Mouse (Mus musculus): Measurements from ENCODE around the gene Sugct. TPM values are rescaled to one million over a fixed set of nuclear protein-coding genes. Genes with fewer than 3 reads are reported as not detected.

Gene Sugct
- polyA plus RNA-seq, 1 experiment: 0.42 TPM

DNA sequence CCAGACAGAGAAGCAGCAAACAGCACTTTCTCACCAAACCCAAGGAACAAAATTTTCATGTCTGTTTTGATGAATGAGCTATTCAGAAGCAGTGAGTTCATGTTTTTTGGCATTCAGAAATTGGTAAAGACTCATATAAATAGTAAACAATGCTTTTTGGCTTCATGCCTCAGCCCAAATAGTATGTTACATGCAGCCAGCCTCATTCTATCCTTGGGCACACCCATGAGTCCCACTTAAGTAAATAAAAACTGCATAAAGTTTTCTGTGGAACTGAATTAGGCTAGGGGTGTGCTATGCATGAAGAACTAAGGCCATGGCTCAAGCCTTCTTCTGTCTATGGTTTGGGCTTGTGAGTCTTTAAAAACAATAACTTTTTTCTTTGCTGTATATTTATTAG lies 779.7 kb downstream of the Sugct start:
- no peaks in the 10 kb centered on the region for H3K79me3 ChIP-seq (ENCODE audit: low read depth)
- H3K79me2 ChIP-seq (ENCODE audit: control insufficient read depth, insufficient read depth): no peaks in the 10 kb centered on the region
- no peak for TF ChIP-seq CEBPB (IDR thresholded peaks at IDR 0.05; ENCODE audit: low read depth)
- no peak for TF ChIP-seq MAX (IDR thresholded peaks at IDR 0.05)
- no peak for TF ChIP-seq MYOD1 (IDR thresholded peaks at IDR 0.05; ENCODE audit: control insufficient read depth, insufficient read length, low read depth)
- no peak for TF ChIP-seq CTCF (IDR thresholded peaks at IDR 0.05; ENCODE audit: control insufficient read depth, insufficient read depth, insufficient read length)
- no peak for TF ChIP-seq USF1 (IDR thresholded peaks at IDR 0.05; ENCODE audit: low read depth)
- TF ChIP-seq MYOG (IDR thresholded peaks at IDR 0.05; ENCODE audit: control insufficient read depth, extremely low read depth, insufficient read length): no peak
- TF ChIP-seq FOSL1 (IDR thresholded peaks at IDR 0.05; ENCODE audit: insufficient read depth, low read length, poor library complexity, severe bottlenecking): no peak
- H3K4me3 ChIP-seq (ENCODE audit: insufficient read depth, poor library complexity, severe bottlenecking): no peak overlapping the region
- no peaks in the 10 kb centered on the region for H3K36me3 ChIP-seq (ENCODE audit: control insufficient read depth, insufficient read depth)
- H3ac ChIP-seq (ENCODE audit: control insufficient read depth, insufficient read length, low read depth): no peak overlapping the region
- H3K27me3 ChIP-seq (ENCODE audit: control insufficient read depth, insufficient read depth, insufficient read length): no peaks in the 10 kb centered on the region

DNA sequence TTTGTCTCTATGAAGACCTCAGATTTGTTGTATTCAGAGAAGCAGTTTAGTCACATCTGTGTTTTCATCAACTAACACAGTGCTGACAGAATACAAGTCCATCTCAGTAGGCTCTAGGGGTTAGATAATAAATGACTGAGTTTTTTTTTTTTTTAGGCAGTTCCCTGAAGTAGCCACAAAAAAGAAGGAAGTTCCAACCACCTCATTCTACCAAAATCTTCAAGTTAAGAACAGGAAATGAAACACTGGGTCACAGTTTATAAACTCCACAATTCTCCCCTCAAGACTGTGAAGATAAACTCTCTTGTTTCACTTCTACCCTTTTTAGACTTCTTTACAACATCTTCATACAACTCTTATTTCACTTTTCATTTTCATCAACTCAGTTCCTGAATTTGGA lies 783.1 kb downstream of the Sugct start:
- Histone ChIP-seq H3K36me3 (ENCODE audit: control insufficient read depth, insufficient read depth) (no peaks in the 10 kb centered on the region), H3K27me3 (ENCODE audit: control insufficient read depth, insufficient read depth, insufficient read length) (no peaks in the 10 kb centered on the region), H3K79me3 (ENCODE audit: low read depth) (no peaks in the 10 kb centered on the region), H3ac (ENCODE audit: control insufficient read depth, insufficient read length, low read depth) (no peak overlapping the region), H3K4me3 (ENCODE audit: insufficient read depth, poor library complexity, severe bottlenecking) (no peak overlapping the region), H3K79me2 (ENCODE audit: control insufficient read depth, insufficient read depth) (no peaks in the 10 kb centered on the region)
- TF ChIP-seq MAX (IDR thresholded peaks at IDR 0.05): no peak
- no peak for TF ChIP-seq CTCF (IDR thresholded peaks at IDR 0.05; ENCODE audit: control insufficient read depth, insufficient read depth, insufficient read length)
- TF ChIP-seq MYOG (IDR thresholded peaks at IDR 0.05; ENCODE audit: control insufficient read depth, extremely low read depth, insufficient read length): no peak
- TF ChIP-seq CEBPB (IDR thresholded peaks at IDR 0.05; ENCODE audit: low read depth): no peak
- TF ChIP-seq USF1 (IDR thresholded peaks at IDR 0.05; ENCODE audit: low read depth): no peak
- no peak for TF ChIP-seq MYOD1 (IDR thresholded peaks at IDR 0.05; ENCODE audit: control insufficient read depth, insufficient read length, low read depth)
- TF ChIP-seq FOSL1 (IDR thresholded peaks at IDR 0.05; ENCODE audit: insufficient read depth, low read length, poor library complexity, severe bottlenecking): no peak

DNA sequence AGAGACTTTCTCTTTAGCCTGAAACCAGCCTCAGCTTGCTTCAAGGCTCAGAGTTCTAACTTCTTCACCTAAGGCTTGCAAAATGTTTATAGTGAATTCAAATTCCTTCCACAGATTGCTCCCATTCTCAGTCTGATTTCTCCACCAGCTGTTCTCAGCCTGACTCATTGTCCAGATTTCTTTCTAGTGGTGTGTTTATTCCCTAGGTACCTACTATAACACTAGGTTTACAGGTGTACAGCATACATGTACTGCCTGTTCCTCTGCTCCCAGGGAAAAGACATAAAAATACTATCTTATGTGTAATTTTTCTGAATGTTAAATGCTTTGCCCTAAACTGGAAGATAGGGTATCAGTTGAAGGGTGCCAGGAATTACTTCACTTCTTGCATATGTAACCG lies 788.4 kb downstream of the Sugct start:
- Histone ChIP-seq H3K4me3 (ENCODE audit: insufficient read depth, poor library complexity, severe bottlenecking) (no peak overlapping the region), H3K79me2 (ENCODE audit: control insufficient read depth, insufficient read depth) (no peaks in the 10 kb centered on the region), H3K36me3 (ENCODE audit: control insufficient read depth, insufficient read depth) (no peaks in the 10 kb centered on the region), H3K79me3 (ENCODE audit: low read depth) (no peaks in the 10 kb centered on the region), H3ac (ENCODE audit: control insufficient read depth, insufficient read length, low read depth) (no peak overlapping the region), H3K27me3 (ENCODE audit: control insufficient read depth, insufficient read depth, insufficient read length) (no peaks in the 10 kb centered on the region)
- TF ChIP-seq MYOD1 (IDR thresholded peaks at IDR 0.05; ENCODE audit: control insufficient read depth, insufficient read length, low read depth) (no peak), MAX (IDR thresholded peaks at IDR 0.05) (no peak), USF1 (IDR thresholded peaks at IDR 0.05; ENCODE audit: low read depth) (no peak), CTCF (IDR thresholded peaks at IDR 0.05; ENCODE audit: control insufficient read depth, insufficient read depth, insufficient read length) (no peak), CEBPB (IDR thresholded peaks at IDR 0.05; ENCODE audit: low read depth) (no peak), MYOG (IDR thresholded peaks at IDR 0.05; ENCODE audit: control insufficient read depth, extremely low read depth, insufficient read length) (no peak), FOSL1 (IDR thresholded peaks at IDR 0.05; ENCODE audit: insufficient read depth, low read length, poor library complexity, severe bottlenecking) (no peak)

DNA sequence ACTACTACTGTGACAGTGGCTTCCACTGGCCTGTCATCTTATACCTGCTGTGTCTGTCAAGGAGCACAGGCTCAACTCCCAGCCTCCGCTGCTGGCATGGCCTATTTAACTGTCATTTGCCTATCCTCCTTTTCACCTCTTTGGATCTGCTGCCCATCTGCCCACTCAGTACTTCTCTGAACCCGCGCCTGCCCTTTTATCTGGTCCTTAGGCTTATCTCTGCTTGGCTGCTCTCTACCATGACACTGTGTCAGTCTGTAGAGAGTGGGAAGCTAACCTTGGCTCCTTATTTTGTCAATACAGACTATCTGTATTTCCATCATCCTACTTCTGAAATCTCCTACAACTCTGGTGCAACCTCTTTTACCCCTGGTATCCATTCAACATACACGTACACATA lies 793.9 kb downstream of the Sugct start:
- Histone ChIP-seq H3K4me3 (ENCODE audit: insufficient read depth, poor library complexity, severe bottlenecking) (no peak overlapping the region), H3ac (ENCODE audit: control insufficient read depth, insufficient read length, low read depth) (no peak overlapping the region), H3K36me3 (ENCODE audit: control insufficient read depth, insufficient read depth) (no peaks in the 10 kb centered on the region), H3K79me3 (ENCODE audit: low read depth) (no peaks in the 10 kb centered on the region), H3K79me2 (ENCODE audit: control insufficient read depth, insufficient read depth) (no peaks in the 10 kb centered on the region), H3K27me3 (ENCODE audit: control insufficient read depth, insufficient read depth, insufficient read length) (no peaks in the 10 kb centered on the region)
- no peak for TF ChIP-seq USF1 (IDR thresholded peaks at IDR 0.05; ENCODE audit: low read depth)
- no peak for TF ChIP-seq CTCF (IDR thresholded peaks at IDR 0.05; ENCODE audit: control insufficient read depth, insufficient read depth, insufficient read length)
- no peak for TF ChIP-seq MYOD1 (IDR thresholded peaks at IDR 0.05; ENCODE audit: control insufficient read depth, insufficient read length, low read depth)
- no peak for TF ChIP-seq MYOG (IDR thresholded peaks at IDR 0.05; ENCODE audit: control insufficient read depth, extremely low read depth, insufficient read length)
- no peak for TF ChIP-seq CEBPB (IDR thresholded peaks at IDR 0.05; ENCODE audit: low read depth)
- no peak for TF ChIP-seq FOSL1 (IDR thresholded peaks at IDR 0.05; ENCODE audit: insufficient read depth, low read length, poor library complexity, severe bottlenecking)
- TF ChIP-seq MAX (IDR thresholded peaks at IDR 0.05): no peak

DNA sequence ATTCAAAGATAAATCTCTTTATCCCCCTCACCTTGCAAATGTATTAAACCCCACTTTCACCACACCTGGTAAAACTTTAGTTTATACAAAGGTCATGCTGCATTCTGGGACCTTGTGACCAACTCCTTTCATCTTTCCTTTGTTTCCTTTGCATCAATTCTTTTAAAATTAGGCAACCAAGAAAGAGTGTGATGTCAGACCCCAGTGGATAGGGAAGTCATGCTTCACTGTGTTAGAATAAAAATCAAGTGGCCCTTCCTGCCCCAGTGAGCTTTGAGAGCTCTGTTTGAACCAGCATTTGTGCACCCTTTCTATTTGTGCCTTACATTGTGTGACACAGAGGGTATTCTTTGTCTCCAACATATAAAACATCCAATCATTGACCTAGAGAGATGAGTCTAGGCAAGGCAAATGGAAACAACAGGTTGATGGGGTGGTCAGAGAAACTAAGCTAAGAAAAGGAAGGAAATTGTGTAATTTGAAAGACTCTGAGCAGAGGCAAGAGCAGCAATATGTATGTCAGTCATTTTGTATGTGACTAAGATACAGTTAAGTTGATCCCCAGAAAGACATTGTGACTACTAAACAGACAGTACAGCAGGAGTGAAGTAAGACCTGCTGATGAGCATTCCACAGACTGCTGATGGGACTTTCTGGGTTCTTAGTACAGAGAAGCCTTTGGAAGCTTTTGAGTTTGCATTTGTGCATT lies 797.1 kb downstream of the Sugct start:
- Histone ChIP-seq H3K79me3 (ENCODE audit: low read depth) (no peaks in the 10 kb centered on the region), H3K4me3 (ENCODE audit: insufficient read depth, poor library complexity, severe bottlenecking) (no peak overlapping the region), H3K36me3 (ENCODE audit: control insufficient read depth, insufficient read depth) (no peaks in the 10 kb centered on the region), H3K27me3 (ENCODE audit: control insufficient read depth, insufficient read depth, insufficient read length) (no peaks in the 10 kb centered on the region), H3ac (ENCODE audit: control insufficient read depth, insufficient read length, low read depth) (no peak overlapping the region), H3K79me2 (ENCODE audit: control insufficient read depth, insufficient read depth) (no peaks in the 10 kb centered on the region)
- no peak for TF ChIP-seq MYOD1 (IDR thresholded peaks at IDR 0.05; ENCODE audit: control insufficient read depth, insufficient read length, low read depth)
- TF ChIP-seq USF1 (IDR thresholded peaks at IDR 0.05; ENCODE audit: low read depth): no peak
- no peak for TF ChIP-seq MAX (IDR thresholded peaks at IDR 0.05)
- no peak for TF ChIP-seq FOSL1 (IDR thresholded peaks at IDR 0.05; ENCODE audit: insufficient read depth, low read length, poor library complexity, severe bottlenecking)
- TF ChIP-seq MYOG (IDR thresholded peaks at IDR 0.05; ENCODE audit: control insufficient read depth, extremely low read depth, insufficient read length): no peak
- TF ChIP-seq CTCF (IDR thresholded peaks at IDR 0.05; ENCODE audit: control insufficient read depth, insufficient read depth, insufficient read length): no peak

Data from C2C12 (cell line).